Mouse (Mus musculus) MEL (cell line): ENCODE measurements around the gene Pla2g1b. TPM values are rescaled to one million over a fixed set of nuclear protein-coding genes. Genes with fewer than 3 reads are reported as not detected.

Source experiments
- DNase-seq: peaks from one replicate; pipeline ENCODE4 v3.0.0; 2011; ENCODE audit warnings: low read depth, low spot score
- H3K27ac ChIP-seq: 2 replicates; pipeline ENCODE4 v1.5.1; 2012; ENCODE audit warnings: low read depth, mild to moderate bottlenecking, control low read depth, low read length, moderate library complexity; ENCODE audit not compliant: control insufficient read depth
- H3K27me3 ChIP-seq, 2 experiments: fragments of 150-350 bp in 1 of 2; sonication (generic) in 1 of 2; 2 replicates each; pipeline ENCODE4 v1.6.1; 2012; ENCODE audit warnings: low read length in 2 of 2, mild to moderate bottlenecking in 2 of 2, improper control_type of control experiment in 1 of 2, moderate library complexity in 1 of 2; ENCODE audit not compliant: insufficient read depth in 2 of 2, control insufficient read depth in 1 of 2
- H3K36me3 ChIP-seq, 2 experiments: 2 replicates each; pipeline ENCODE4 v1.6.1; 2012 to 2014; ENCODE audit warnings: low read length in 2 of 2, improper control_type of control experiment in 1 of 2, inconsistent platforms in 1 of 2, mild to moderate bottlenecking in 1 of 2; ENCODE audit not compliant: insufficient read depth in 2 of 2, control insufficient read depth in 1 of 2
- H3K4me1 ChIP-seq, 2 experiments: fragments of 150-350 bp in 1 of 2; sonication (generic) in 1 of 2; 2 replicates each; pipeline ENCODE4 v1.6.1; 2012; ENCODE audit warnings: low read length in 2 of 2, improper control_type of control experiment in 1 of 2, mild to moderate bottlenecking in 1 of 2; ENCODE audit not compliant: insufficient read depth in 2 of 2, control insufficient read depth in 1 of 2
- H3K4me3 ChIP-seq, 2 experiments: fragments of 150-350 bp in 1 of 2; sonication (generic) in 1 of 2; 2 replicates each; pipeline ENCODE4 v1.5.1; 2012; ENCODE audit warnings: low read depth in 2 of 2, low read length in 2 of 2, mild to moderate bottlenecking in 2 of 2, moderate library complexity in 2 of 2, control low read depth in 1 of 2, improper control_type of control experiment in 1 of 2; ENCODE audit not compliant: control insufficient read depth in 1 of 2, insufficient read depth in 1 of 2
- H3K79me2 ChIP-seq: 2 replicates; pipeline ENCODE4 v1.6.1; 2012; ENCODE audit warnings: mild to moderate bottlenecking, low read length, moderate library complexity; ENCODE audit not compliant: control insufficient read depth, poor library complexity, insufficient read depth
- H3K9ac ChIP-seq: 2 replicates; pipeline ENCODE4 v1.6.1; 2012; ENCODE audit warnings: low read depth, mild to moderate bottlenecking, control low read depth, low read length, moderate library complexity; ENCODE audit not compliant: control insufficient read depth, poor library complexity, severe bottlenecking
- H3K9me3 ChIP-seq: fragments of 150-350 bp; sonication (generic); replicated peaks from 2 replicates; pipeline ENCODE4 v1.6.1; 2012; ENCODE audit warnings: mild to moderate bottlenecking, low read length, improper control_type of control experiment, moderate library complexity; ENCODE audit not compliant: insufficient read depth
- BHLHE40 ChIP-seq: IDR thresholded peaks from 2 replicates; pipeline ENCODE4 v1.6.1; 2012; ENCODE audit warnings: low read depth, mild to moderate bottlenecking, inconsistent platforms, low read length, improper control_type of control experiment, borderline replicate concordance
- MAX ChIP-seq: IDR thresholded peaks from 2 replicates; pipeline ENCODE4 v1.6.1; 2011; ENCODE audit warnings: low read length, improper control_type of control experiment
- MEF2A ChIP-seq: IDR thresholded peaks from 2 replicates; pipeline ENCODE4 v1.6.1; 2014; ENCODE audit warnings: low read depth, mild to moderate bottlenecking, inconsistent platforms, low read length, improper control_type of control experiment; ENCODE audit not compliant: poor library complexity, insufficient replicate concordance, severe bottlenecking; ENCODE audit errors: extremely low read depth
- NELFE ChIP-seq: IDR thresholded peaks from 2 replicates; pipeline ENCODE4 v1.6.1; 2011; ENCODE audit warnings: low read depth, low read length, improper control_type of control experiment
- POLR2A ChIP-seq, 2 experiments: IDR thresholded peaks; 2 replicates each; pipeline ENCODE4 v1.6.1; 2011 to 2012; ENCODE audit warnings: low read length in 2 of 2, mild to moderate bottlenecking in 2 of 2, control low read depth in 1 of 2, improper control_type of control experiment in 1 of 2, low read depth in 1 of 2, moderate library complexity in 1 of 2; ENCODE audit not compliant: control insufficient read depth in 1 of 2, insufficient read depth in 1 of 2, poor library complexity in 1 of 2
- POLR2AphosphoS5 ChIP-seq: IDR thresholded peaks from 2 replicates; pipeline ENCODE4 v1.6.1; 2012; ENCODE audit warnings: low read depth, borderline replicate concordance, mild to moderate bottlenecking, inconsistent platforms, low read length, moderate library complexity, mixed read lengths
- SMC3 ChIP-seq: IDR thresholded peaks from 2 replicates; pipeline ENCODE4 v1.6.1; 2011; ENCODE audit warnings: low read depth, low read length, improper control_type of control experiment
- TAL1 ChIP-seq: IDR thresholded peaks from 2 replicates; pipeline ENCODE4 v1.6.1; 2012; ENCODE audit warnings: mild to moderate bottlenecking, inconsistent platforms, low read length, moderate library complexity, mixed read lengths
- TBP ChIP-seq: IDR thresholded peaks from 2 replicates; pipeline ENCODE4 v1.8.0; 2011; ENCODE audit warnings: low read depth, low read length, improper control_type of control experiment
- USF1 ChIP-seq: IDR thresholded peaks from 2 replicates; pipeline ENCODE4 v1.6.1; 2014; ENCODE audit warnings: low read depth, mild to moderate bottlenecking, inconsistent platforms, low read length, improper control_type of control experiment, moderate library complexity
- polyA plus RNA-seq, 2 experiments: library from polyadenylated mRNA; stranded (reverse) in 1 of 2; unstranded in 1 of 2; fragments of >175 nt in 1 of 2; fragments of >200 nt in 1 of 2; gene quantifications; 2 replicates each; pipeline versions ENCODE4 v1.2.1 to v1.2.4; 2012; ENCODE audit warnings: low replicate concordance in 2 of 2, low read depth in 1 of 2; ENCODE audit not compliant: insufficient read length in 2 of 2, insufficient read depth in 1 of 2, missing spikeins in 1 of 2
- total RNA-seq: library from RNA; depleted of rRNA; stranded (reverse); fragments of 300-350 nt; gene quantifications from 2 replicates; pipeline ENCODE4 v1.2.3, GENCODE M21; 2012

Pla2g1b gene
- total and polyA plus RNA-seq, 3 experiments = 0.58 to 6.6 TPM; not detected in 1

- Histone ChIP-seq H3K27me3 (no peaks in the 10 kb centered on the region), H3K4me1 (peaks cover 0 to 10% of the 10 kb centered on the region in 2 experiments; a peak in 2 of 4 replicates), H3K4me3 (peak overlapping the region; percentile 4 to 37), H3K36me3 (peaks cover 0 to 8% of the 10 kb centered on the region in 2 experiments; a peak in 2 of 4 replicates), H3K9ac (peak overlapping the region; percentile 70), H3K79me2 (no peaks in the 10 kb centered on the region), H3K27ac (peak overlapping the region; percentile 86), H3K9me3 (no peaks in the 10 kb centered on the region)
- peak; percentile 83 for DNase-seq
- no peak for TF ChIP-seq BHLHE40
- peak; percentile 99 for TF ChIP-seq POLR2AphosphoS5
- peak; percentile 99 for TF ChIP-seq TBP
- TF ChIP-seq NELFE = no peak
- TF ChIP-seq POLR2A (IDR thresholded peaks at IDR 0.05; ENCODE audit: control insufficient read depth in 1 of 2, insufficient read depth in 1 of 2, low read depth in 1 of 2, low read length in 2 of 2, poor library complexity in 1 of 2) = peak in 1 of 2 experiments; percentile 94; a peak in 3 of 4 replicates
Observed at GRCm38 (mm10) chr5:115488841-115489698, 23.0 kb downstream of the Pla2g1b start.

DNA sequence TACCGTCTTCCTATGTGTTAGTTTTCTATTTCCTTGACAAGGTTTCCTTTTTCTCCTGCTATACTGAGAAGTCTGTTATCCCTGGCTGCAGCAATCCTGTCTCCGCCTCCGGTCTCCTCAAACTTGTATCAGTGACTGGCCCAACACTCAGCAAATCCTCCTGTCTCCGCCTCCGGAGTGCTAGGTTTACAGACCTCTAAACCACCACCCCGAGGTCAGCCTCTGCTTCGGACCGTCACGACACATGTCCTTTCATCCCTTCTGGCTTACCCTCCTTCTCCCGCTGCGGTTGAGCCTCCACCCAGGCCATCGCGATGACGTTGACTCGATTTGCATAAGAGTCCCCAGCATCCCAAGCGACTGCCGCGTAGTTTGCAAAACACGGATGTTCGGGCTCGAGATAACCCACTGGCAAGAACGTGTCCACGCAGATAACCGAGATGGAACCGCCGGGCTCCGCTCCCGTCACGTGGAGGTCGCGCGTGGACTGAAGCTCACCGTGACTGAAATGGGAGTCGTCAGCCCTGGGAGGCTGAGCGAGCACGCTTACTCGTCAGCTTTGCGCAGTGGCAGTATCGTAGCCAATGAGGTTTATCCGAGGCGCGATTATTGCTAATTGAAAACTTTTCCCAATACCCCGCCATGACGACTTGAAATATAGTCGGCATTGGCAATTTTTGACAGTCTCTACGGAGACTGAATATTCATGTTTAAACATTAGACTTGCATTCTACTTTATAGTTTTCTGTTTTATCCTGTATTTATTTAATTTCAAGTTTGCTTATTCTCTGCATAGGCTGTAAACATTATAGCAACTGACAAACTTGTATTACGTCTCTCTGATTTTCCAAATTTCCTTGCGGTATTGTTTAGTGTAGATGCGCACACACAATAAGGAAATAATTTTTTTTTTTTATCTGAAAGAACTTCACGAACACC is 23.9 kb downstream of the Pla2g1b start:
- Histone ChIP-seq H3K36me3 (peaks cover 0 to 8% of the 10 kb centered on the region in 2 experiments; a peak in 2 of 4 replicates), H3K27me3 (no peaks in the 10 kb centered on the region), H3K9me3 (no peaks in the 10 kb centered on the region), H3K27ac (peak overlapping the region; percentile 90), H3K4me1 (peaks cover 0 to 10% of the 10 kb centered on the region in 2 experiments; a peak in 2 of 4 replicates), H3K4me3 (no peak overlapping the region), H3K9ac (peak overlapping the region; percentile 42), H3K79me2 (no peaks in the 10 kb centered on the region)
- no peak for TF ChIP-seq MEF2A
- TF ChIP-seq BHLHE40 = no peak
- peak; percentile 98 to 100 for TF ChIP-seq POLR2A (IDR thresholded peaks at IDR 0.05; ENCODE audit: control insufficient read depth in 1 of 2, insufficient read depth in 1 of 2, low read depth in 1 of 2, low read length in 2 of 2, poor library complexity in 1 of 2)
- no peak for TF ChIP-seq SMC3
- no peak for TF ChIP-seq MAX
- TF ChIP-seq POLR2AphosphoS5 = peak; percentile 99
- TF ChIP-seq TAL1 = no peak; the same call in 1 of the 2 replicates
- TF ChIP-seq USF1 = no peak
- TF ChIP-seq TBP = peak; percentile 99
- DNase-seq = peak; percentile 96
